Mouse (Mus musculus): Measurements from ENCODE around the gene Sin3a.

Gene Sin3a

DNA sequence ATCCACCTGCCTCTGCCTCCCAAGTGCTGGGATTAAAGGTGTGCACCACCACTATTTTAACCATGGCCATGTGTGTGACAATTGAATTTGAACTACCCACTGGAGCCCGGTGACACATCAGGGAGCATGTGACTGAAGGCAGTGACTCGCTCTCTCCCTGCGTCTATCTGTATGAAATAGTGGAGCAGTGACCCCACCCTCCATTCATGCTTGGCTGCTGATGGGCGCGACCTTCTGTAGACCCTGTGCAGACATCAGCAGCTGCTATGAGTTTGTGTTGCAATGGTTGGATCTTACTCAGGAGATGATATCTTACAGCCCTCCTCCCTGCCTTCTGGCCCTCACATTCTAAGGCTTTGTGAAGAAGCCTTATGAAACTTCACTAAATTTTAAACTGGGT, 96.6 kb downstream of the Sin3a start:
- DNase-seq (ENCODE audit: extremely low spot score): no peak

Data from embryo, embryonic 9.5 days (tissue).